Mouse (Mus musculus) kidney, adult 8-10 months (tissue): ENCODE results near the gene Gm10337.

Experiments used
- DNase-seq, 2 experiments: peaks; one replicate each; pipeline ENCODE4 v3.0.0; 2022

Gm10337 gene

DNA sequence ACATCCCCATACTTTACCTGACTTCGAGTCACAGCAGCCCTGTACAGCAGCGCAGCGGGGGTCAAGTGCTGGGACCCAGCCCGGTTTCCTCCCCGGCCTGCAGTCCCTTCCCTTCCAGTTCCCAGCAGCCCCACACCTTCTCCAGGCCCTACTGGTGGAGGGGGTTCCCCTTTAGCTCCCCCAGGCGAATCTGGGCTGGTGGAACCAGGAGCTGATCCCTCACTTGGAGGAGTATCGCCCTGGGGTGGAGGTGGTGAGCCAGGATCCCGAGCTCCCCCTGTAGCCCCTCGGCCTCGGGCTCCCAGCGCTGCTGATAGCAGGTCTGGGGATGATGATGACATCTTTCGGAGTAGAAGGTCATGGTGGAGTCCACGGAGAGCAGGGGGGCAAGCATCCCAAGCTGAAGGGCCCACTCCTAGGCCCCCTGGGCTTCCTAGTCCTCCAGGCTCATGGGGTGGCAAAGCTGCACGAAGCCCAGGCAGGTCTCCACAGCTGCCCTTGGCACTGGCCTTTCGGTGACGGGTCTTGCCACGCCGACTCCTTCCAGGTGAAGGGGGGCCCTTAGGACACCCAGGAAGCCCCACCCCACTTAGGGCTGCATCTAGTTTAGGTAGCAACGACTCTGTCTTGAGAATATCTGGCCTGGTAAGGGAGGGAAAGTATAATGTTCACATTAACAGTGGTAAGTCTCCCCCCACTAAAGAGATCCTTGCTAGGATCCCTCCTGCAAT is 2.3 kb upstream of the Gm10337 start:
- no peak for DNase-seq

DNA sequence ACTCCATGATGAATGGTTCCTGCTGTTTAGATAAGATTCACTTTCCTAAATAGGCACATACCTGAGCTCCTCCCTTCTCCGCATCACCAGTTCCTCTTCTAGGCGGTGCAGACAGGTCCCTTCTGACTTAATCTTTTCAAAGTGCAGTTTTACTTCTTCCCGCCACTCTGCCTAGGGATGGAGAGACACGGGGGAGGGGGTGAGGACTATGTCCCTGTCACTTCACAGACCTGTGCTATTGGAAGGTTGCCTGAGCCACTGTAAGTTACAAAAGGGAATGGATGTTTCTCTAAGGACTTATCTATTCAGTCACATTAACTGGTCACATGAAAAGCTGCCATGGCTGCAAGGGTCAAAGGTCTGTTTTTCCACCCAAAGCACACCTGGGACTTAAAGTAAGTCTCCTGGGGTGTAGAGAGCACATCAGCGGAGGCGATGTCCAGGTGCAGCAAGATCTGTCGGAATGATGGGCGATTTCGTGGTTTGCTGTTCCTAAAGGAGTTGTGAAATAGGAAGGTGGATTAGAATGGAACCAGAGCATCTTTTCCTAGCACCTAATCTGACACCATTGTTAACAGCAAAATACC is 1.2 kb upstream of the Gm10337 start:
- no peak for DNase-seq

DNA sequence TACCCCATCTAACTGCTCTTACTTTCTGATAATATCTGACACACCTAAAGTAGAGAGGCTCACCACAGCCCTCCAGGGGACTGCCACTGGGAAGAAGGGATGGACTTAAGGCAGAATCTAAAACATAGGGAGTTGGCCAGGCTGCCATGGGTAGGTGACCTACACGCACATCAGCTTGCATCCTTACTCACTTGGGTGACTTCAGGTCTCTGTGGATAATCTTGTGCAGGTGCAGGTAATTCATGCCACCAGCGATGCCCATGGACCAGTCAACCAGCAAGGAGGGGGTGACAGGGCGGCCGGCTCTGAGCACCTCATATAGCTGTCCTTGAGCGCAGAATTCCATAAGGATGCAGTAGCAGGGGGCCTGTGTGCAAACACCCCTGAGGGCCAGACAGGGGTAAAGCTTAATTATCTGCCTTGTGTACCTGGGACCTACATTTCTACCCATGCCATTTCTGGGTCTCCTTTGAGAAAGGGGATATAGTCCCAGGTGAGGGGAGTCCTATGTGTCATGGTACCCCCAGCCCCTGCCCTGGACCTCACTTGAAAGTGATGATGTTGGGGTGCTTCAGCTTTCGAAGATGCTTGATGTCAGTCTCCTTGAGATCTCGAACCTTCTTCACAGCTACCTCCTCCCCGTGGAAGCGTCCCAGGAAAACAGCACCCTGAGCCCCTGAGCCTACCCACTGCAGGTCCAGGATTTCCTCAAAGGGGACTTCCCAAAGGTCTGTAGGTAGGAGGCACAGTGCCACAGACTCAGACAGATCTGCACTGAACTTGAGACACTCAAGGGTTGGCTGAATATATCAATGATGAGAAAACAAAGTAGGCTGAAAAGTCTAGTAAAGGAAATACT is 631 bp downstream of the Gm10337 start:
- no peak for DNase-seq

DNA sequence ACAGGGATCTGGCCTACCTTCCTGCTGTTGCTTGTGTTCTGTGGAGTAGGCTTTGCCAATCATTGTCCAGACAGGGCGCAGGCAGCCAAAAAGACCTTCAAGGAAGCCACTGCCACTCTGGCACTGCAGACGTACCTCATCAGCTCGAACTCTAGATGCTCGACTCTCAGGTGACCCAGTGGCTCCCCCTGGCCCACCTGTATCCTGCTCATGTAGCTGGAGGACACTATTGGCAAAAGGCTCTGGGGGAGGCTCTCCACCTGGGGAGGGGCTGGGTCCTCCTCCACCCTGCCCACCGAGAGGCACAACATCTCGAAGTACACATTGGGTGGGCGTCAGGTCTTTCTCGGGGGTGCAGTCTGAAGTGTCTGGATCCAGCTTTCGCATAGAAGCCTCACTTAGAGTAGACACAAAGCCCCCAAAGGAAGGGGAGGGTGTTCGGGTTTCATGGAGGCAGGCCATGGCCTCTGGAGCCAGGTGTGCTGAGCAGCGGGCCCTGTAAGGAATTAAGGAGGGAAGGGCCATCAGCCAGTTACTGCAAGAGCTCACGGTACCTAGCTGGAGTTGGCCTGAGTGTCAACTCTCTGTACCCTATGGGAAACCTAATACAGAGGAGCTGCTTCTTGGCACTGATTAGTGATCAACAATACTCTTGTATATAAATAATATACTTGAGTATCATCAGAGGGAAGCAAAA is 1.7 kb downstream of the Gm10337 start:
- no peak for DNase-seq

DNA sequence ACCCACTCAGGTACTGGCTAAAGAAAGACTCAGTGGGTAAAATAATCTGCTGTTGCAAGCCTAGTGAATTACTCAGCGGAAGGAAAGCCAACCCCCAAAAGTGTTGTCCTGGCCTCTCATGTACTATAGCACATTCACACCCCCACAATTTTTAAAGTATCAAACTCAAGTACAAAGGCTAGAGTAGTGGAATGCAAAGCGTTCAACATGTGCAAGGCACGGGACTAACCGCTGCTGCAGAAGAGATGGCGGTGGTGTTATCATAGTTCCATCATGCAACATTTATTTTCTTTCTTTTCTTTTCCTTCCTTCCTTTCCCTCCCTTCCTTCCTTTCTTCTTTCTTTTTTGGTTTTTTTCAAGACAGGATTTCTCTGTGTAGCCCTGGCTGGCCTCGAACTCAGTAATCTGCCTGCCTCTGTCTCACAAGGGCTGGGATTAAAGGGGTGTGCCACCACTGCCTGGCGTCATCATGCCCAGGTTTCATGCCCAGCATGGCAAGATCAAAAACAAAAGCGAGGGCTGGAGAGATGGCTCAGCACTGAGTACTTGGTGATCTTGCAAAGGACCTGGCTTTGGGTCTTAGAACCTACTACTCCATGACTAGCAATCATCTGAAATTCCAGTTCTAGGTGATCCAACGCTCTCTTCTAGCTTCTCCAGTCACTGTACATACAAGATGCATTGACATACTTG is 2.4 kb downstream of the Gm10337 start:
- DNase-seq = no peak

DNA sequence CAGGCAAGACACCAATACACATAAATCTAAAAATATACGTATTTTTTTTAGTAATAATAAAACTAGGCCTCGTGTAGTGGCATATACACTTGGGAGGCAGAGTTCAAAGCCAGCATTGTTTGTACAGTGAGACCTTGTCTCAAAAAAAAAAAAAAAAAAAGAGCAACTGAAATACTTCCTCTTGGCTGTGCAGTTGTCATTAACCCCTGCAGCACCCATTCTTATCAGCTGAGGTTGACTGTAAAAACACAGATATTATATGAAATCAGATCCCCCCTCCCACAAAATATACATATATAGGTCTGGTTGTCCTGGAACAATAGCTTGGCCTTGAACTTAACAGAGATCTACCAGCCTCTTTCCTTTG is 2.9 kb downstream of the Gm10337 start:
- DNase-seq = no peak

DNA sequence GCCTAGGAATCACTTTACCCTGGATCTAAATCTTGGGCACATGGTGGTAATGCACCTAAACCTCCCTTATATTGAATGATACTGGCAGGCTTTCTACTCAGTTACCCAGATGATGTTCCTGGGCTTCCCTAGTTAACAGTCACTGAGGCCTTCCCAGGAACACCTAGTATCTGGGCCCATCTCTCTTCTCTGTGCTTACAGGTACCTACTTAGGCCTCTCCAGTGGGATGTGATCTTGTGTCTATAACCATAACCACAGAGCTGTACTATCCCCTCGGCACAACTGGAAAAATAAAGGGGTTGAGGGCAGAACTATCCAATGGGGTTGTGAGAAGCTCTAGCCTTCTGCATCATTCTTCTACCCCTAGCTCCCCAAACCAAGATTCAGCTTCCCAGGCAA is 3.3 kb downstream of the Gm10337 start:
- no peak for DNase-seq

DNA sequence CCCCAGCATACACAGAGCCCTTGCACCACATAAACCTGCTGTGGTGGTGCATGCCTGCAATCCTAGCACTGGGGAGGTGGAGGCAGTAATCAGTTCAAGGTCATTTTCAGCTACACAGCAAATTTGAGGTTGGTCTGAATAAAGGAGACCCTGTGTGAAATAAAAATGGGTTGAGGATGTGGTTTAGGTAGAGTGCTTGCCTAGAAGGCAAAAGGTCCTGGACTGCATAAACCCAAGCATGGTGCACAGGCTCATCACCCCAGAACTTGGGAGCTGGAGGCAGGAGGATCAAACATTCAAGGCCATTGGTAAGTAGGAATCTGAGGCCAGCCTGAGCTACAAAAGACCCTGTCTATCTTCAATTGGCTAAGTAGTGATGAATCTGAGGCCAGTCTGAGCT is 4.0 kb downstream of the Gm10337 start:
- no peak for DNase-seq

DNA sequence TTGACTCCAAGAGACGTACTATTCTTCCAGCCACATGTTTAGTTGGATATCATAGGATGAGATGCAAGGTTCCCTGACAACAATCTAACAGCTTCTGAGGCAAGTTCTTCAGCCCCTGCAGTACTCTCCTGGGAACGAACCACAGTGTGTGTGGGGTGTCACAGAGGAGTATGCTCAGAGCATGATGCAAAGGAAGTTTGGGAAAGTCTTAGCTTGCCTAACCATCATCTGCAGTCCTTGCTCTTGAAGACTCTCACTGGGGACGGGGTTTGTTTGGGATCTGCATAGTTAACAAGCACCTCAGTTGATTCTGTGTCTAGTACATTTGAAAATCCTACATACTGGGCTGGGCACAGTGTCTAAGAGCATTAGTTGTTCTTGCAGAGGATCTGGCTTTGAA is 4.8 kb downstream of the Gm10337 start:
- DNase-seq = no peak

DNA sequence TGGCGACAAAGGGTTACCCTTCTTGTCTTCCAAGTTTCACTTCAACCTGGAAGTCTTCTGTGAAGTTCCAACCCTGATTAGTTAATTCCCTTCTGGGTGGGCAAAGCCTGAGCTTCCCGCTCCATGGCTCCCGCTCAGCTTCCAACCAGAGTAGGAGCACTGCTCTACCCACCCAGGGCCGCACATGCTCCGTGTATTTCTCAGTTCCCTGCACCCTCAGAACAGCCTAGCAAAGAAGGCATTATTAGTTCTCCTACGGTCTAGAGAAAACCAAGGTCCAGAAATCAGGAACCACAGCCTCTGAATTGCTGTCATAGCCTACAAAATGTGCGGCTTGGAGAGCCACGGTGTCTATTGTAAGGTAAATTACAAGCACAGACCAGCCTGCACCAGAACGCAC is 6.6 kb downstream of the Gm10337 start:
- no peak for DNase-seq

DNA sequence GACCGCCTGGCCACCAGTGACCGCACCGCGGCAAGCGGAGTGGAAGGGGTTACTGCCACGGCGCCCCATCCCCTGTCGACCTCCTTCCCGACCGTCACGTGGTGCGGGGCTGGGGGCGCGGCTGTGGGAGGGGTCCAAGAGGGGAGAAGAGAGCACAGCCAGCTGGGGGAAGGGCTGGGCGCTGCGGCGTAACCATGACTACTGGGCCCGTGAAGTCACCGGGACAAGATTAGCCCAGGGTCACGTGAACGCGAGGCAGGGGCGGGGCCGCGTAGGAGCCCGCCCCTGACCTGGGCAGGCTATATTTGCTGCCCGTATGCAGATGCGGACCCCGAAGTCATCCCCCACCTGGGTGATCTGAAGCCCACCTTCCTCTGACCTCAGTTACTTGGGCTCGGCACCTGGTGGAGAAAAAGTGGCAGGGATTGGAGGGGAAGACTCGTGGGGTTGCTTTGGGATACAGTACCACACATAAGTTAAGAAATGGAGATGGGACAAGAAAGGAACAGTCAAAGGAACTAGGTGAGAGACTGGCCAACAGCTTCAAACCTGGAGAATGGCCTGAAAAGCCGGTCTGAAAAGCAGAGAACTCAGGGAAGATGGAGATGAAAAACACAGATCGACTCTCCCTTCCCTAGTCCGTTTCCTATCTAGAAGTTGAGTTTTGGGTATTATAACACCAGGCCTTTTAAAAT is 7.2 kb downstream of the Gm10337 start:
- peak; percentile 81 to 83 for DNase-seq

DNA sequence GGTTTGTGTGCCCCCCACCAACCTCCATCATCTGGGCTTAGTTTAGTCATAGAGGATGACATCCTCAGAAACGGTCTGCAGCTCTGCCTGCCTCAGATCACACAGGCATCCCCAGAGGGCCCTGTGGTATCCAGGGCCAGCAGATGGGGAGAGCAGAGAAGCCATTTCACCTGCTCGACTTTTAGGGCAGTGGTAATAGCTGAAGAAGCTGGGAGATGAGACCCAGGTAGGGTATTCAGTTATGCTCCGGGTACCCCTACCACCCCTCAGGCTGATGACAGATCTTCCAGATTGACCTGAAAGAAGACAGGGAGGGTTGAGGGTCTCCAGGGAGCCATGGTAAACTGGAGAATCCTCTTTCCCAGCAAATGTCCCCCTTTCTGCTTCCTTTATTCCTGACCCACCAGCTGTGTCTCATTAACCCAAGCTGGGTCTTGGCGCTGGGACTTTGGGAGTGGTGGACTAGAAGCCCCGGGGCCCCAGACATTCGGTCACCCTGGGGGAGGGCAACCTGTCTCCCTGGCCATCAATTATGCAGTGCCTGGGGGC is 7.8 kb downstream of the Gm10337 start:
- DNase-seq = no peak

DNA sequence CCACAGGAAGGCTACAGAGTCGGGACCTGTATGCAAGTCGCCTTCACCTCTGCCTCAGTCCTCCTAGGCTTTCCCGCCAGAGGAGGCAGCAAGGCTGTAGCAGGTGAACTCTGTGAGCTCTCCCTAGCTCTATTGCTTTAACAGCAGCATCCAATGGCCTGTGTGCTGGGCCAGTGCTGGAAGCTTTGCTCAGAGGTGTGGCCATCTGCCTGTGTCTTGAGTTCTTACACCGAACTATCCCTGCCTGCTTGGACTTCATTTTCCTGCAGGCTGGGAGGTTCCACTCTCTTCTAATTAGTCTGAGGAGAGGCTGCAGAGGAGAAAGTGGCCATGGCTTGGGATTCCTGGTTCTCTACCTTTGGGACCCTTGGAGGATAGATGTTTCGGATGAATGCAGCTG is 8.5 kb downstream of the Gm10337 start:
- DNase-seq = no peak

DNA sequence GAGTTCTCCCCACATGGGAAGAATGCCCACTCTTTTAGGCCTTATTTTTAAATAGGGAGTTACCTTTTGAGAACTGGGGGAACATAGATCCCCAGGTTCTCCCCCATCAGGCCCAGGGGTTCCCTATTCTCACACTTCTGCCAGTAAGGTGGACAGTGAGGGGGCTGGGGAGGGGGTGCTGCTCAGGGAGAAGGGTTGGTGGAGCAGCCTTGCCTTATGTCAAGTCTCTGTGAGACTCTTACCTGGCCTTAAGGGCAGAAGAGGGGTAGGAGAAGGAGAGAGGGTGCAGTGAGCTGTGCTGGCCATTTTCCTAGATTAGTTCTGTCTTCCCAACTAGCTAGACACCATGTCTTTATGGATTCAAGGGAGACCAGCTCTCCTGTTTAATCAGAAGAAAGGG is 8.9 kb downstream of the Gm10337 start:
- no peak for DNase-seq

DNA sequence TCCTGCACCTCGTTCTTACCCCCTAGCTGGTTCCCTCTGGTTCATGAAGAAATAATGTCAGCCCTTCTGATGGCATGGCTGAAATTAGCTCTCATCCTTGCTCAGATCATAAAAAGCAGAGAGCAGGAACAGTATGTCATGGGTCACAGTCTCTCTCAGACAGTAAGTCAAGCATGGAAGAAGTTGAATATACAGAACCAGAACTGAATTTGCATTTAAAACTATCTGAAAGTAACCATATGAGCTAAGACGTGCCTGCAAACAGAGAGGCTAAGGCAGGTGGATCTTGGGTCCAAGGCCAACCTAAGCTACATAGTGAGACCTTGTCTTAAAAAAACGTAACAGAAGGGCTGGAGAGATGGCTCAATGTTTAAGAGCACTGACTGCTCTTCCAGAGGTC is 9.5 kb downstream of the Gm10337 start:
- DNase-seq = no peak

DNA sequence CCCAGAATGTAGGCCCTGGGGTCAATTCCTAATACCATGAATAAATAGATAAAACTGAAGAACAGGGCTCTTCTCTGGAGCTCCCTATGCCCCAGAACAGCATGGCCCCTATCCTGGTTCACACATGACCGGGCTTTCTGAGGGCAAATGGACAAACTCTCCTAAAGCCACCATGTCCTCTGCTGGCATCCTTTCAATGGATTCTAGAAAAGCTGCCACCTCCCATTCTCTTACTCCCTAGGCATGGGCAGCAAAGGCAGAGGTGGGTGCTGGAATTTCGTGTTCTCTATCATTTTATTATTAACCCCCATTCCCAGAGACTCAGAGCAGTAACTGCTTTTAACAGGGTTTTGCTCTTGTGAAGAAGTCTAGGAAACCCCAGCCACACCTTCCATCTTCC is 11.7 kb downstream of the Gm10337 start:
- DNase-seq = no peak

DNA sequence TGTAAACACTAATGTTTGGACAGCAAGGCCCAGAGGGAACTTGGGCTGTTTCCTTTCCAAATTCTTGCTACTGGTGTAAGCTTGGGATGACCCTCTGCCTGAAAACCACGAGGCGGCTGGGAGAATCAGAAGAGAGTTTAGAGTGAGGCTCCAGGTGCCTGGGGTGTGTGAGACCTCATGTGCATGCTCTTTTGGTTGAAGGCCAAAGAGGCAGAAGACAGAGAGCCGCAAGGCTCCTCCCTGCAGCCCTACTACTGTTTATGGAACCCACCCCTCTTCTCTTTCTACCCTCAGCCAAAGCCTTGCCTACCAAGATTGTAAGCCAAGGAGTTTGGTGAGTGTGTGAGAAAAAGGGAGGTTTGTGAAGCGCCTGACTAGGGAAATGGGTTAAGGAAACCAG is 12.3 kb downstream of the Gm10337 start:
- no peak for DNase-seq

DNA sequence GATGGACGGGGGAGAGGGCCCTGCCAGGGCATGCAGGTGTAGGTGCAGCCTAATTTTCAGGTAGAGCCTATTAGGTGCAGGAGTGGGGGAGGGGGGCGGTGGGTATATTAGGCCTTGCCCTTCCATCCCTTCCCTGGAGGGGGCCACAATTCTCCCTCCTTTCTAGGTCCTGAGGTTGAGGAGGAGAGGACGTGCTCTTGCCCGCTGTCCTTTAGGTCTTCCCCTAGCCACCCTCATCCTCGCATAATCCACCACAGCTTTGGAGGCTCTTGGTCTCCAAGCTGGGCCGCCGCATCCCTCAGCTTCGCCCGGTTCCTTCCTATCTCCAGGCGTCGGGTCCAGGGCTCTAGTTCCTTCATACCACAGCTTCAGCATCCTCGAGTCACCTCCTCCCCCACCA is 12.8 kb downstream of the Gm10337 start:
- no peak for DNase-seq

DNA sequence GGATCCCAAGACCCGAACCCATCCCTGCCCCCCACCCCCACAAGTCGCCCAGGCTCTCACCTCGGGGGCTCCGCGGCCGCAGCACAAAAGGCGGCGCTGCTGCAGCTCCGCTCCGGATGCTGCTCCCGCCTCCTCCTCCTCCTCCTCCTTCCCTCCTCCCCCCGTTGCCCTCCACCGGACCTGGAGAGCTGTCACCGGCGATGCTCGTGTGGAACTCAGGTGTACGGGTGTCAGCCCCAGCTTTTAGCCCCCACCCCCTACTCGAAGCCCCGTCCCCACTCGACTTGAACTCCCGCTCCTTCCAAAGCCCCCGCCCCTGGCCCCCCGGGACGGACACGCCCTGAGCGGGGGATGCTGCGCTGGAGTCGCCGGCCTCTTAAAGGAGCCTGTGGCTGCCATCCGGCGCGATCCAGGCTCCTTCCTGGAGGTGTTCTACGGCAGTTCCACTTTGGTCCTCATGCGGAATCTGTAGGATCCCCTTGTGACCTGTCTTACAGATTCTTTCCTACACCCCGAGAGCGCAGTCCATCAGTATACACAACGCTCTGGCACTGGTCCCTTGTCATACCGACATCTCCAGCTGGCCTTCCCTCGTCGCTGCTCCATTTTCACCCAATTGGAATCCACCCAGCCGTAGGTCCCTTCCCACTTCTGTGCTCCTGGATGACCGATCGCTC is 13.3 kb downstream of the Gm10337 start, which contains the start of gene Map3k12:
TSS of gene Map3k12 (minus strand) at position 337 of the 677 bp plus-strand sequence.
- peak; percentile 56 to 63 for DNase-seq

DNA sequence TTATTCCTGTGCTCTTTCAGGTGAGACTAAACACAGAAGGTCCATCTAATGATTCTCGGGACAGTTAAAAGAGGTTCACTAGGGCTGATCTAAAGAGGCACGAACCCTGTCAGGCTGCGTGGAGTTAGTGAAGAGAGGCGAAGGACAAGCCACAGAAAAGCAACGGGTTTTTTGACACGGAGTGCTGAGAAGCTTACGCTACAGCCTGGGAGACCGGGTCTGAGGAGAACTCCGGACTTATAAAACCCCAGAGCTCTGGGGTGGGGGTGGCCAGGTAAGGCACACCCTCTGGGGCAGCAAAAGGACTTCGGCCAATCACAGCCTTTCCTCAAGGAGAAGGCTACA is 14.1 kb downstream of the Gm10337 start:
- DNase-seq = no peak
